Comparison of ENCODE assay signal across 10 mouse cellular contexts in the genomic region with DNA sequence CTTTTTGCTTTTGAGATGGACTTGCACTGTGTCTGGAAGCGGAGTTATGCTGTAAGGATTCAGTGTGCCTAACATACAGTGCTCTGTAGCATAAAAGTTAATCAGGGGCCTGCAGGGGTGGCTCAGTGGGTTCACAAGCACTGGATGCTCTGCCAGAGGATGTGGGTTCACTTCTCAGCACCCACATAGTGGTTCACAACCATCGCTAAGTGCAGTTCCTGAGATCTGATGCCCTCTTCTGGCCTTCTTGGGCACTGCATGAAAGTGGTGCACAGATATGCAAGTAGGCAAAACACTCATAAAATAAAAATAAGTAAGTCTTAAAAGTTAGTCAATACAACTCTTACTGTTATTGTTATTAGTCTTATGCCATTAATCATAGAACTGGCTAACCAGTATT. TPM values are rescaled to one million over a fixed set of nuclear protein-coding genes. Genes with fewer than 3 reads are reported as not detected.
DNase-seq lines count a peak whose midpoint lies in the region; ATAC-seq and TF ChIP-seq lines count a peak whose summit lies in the region.
"Had no signal": no experiment of that assay in that cellular context is flagged by ENCODE, and none has a peak within 500 bp of the region (broad histone marks: within the 10 kb centered on the region; RNA-seq: fewer than 3 reads in every experiment).

No protein-coding gene starts in this region.

- peak; percentile 66 for TF ChIP-seq CTCF in liver, postnatal 0 days (IDR thresholded peaks at IDR 0.05; ENCODE audit: low read depth)

- H3K4me2 ChIP-seq in forebrain, embryonic 13.5 days, result no peak overlapping the region
- H3K4me2 ChIP-seq in midbrain, embryonic 16.5 days (ENCODE audit: low read length), result no peak overlapping the region
- no peak overlapping the region for H3K4me2 ChIP-seq in liver, postnatal 0 days (ENCODE audit: low read depth, low read length)
- H3K4me2 ChIP-seq in heart, embryonic 11.5 days, result no peak overlapping the region
- H3K4me2 ChIP-seq: hindbrain, embryonic 15.5 days; neural tube, embryonic 12.5 days had no signal

- H3K9ac ChIP-seq in forebrain, embryonic 13.5 days, result no peak overlapping the region
- H3K9ac ChIP-seq in midbrain, embryonic 16.5 days (ENCODE audit: low read depth, low read length), result no peak overlapping the region
- no peak overlapping the region for H3K9ac ChIP-seq in liver, postnatal 0 days (replicated peaks)
- no peak overlapping the region for H3K9ac ChIP-seq in heart, embryonic 11.5 days (ENCODE audit: low read depth, low read length)
- H3K9ac ChIP-seq: hindbrain, embryonic 15.5 days; neural tube, embryonic 12.5 days had no signal

- no peak overlapping the region for H3K4me3 ChIP-seq in forebrain, embryonic 10.5 days
- no peak overlapping the region for H3K4me3 ChIP-seq in forebrain, embryonic 13.5 days
- no peak overlapping the region for H3K4me3 ChIP-seq in midbrain, embryonic 10.5 days
- H3K4me3 ChIP-seq in midbrain, embryonic 16.5 days (ENCODE audit: low read depth, low read length), result no peak overlapping the region
- H3K4me3 ChIP-seq in liver, postnatal 0 days (ENCODE audit: low read depth, low read length), result no peak overlapping the region
- no peak overlapping the region for H3K4me3 ChIP-seq in heart, embryonic 11.5 days (ENCODE audit: low read depth, low read length)
- H3K4me3 ChIP-seq: hindbrain, embryonic 15.5 days; neural tube, embryonic 12.5 days had no signal

- peaks cover 94% of the 10 kb centered on the region for H3K36me3 ChIP-seq in forebrain, embryonic 10.5 days (replicated peaks)
- peaks cover 84% of the 10 kb centered on the region for H3K36me3 ChIP-seq in forebrain, embryonic 13.5 days (ENCODE audit: poor library complexity, severe bottlenecking)
- peaks cover 91% of the 10 kb centered on the region for H3K36me3 ChIP-seq in midbrain, embryonic 10.5 days
- peaks cover 39% of the 10 kb centered on the region for H3K36me3 ChIP-seq in midbrain, embryonic 16.5 days (ENCODE audit: control insufficient read depth, insufficient read depth, low read length)
- peaks cover 31% of the 10 kb centered on the region for H3K36me3 ChIP-seq in liver, postnatal 0 days (replicated peaks; ENCODE audit: insufficient read depth, low read length)
- peaks cover 29% of the 10 kb centered on the region for H3K36me3 ChIP-seq in heart, embryonic 11.5 days (ENCODE audit: control insufficient read depth, insufficient read depth, low read length)

- H3K9me3 ChIP-seq in forebrain, embryonic 10.5 days, result no peaks in the 10 kb centered on the region
- H3K9me3 ChIP-seq in forebrain, embryonic 13.5 days (replicated peaks), result no peaks in the 10 kb centered on the region
- H3K9me3 ChIP-seq in midbrain, embryonic 10.5 days (replicated peaks), result no peaks in the 10 kb centered on the region
- no peaks in the 10 kb centered on the region for H3K9me3 ChIP-seq in midbrain, embryonic 16.5 days (replicated peaks; ENCODE audit: control insufficient read depth, low read length, poor library complexity, severe bottlenecking)
- no peaks in the 10 kb centered on the region for H3K9me3 ChIP-seq in liver, postnatal 0 days (ENCODE audit: low read length)
- no peaks in the 10 kb centered on the region for H3K9me3 ChIP-seq in heart, embryonic 11.5 days (replicated peaks; ENCODE audit: control insufficient read depth, low read length)
- H3K9me3 ChIP-seq: hindbrain, embryonic 15.5 days; neural tube, embryonic 12.5 days had no signal

- no peaks in the 10 kb centered on the region for H3K4me1 ChIP-seq in forebrain, embryonic 10.5 days
- H3K4me1 ChIP-seq in forebrain, embryonic 13.5 days, result no peaks in the 10 kb centered on the region
- no peaks in the 10 kb centered on the region for H3K4me1 ChIP-seq in midbrain, embryonic 10.5 days
- H3K4me1 ChIP-seq in midbrain, embryonic 16.5 days (ENCODE audit: control insufficient read depth, insufficient read depth, low read length), result no peaks in the 10 kb centered on the region
- no peaks in the 10 kb centered on the region for H3K4me1 ChIP-seq in liver, postnatal 0 days (ENCODE audit: insufficient read depth)
- no peaks in the 10 kb centered on the region for H3K4me1 ChIP-seq in heart, embryonic 11.5 days (ENCODE audit: control insufficient read depth, insufficient read depth, low read length)
- H3K4me1 ChIP-seq: neural tube, embryonic 12.5 days had no signal

- no peak for TF ChIP-seq EP300 in liver, postnatal 0 days (IDR thresholded peaks at IDR 0.05; ENCODE audit: low read depth)

- 71% methylated on average over 2 of the region's 2 CpGs for WGBS in forebrain, embryonic 10.5 days
- WGBS in forebrain, embryonic 13.5 days, result 73% methylated on average over 2 of the region's 2 CpGs
- 70% methylated on average over 2 of the region's 2 CpGs for WGBS in midbrain, embryonic 10.5 days
- 70% methylated on average over 2 of the region's 2 CpGs for WGBS in midbrain, embryonic 16.5 days
- WGBS in liver, postnatal 0 days (ENCODE audit: insufficient replicate concordance), result 68% methylated on average over 2 of the region's 2 CpGs
- WGBS in heart, embryonic 11.5 days (ENCODE audit: insufficient replicate concordance), result 69% methylated on average over 2 of the region's 2 CpGs

- peak; percentile 40 for DNase-seq in forebrain, embryonic 10.5 days (ENCODE audit: extremely low spot score, low spot score)
- DNase-seq in midbrain, embryonic 10.5 days (ENCODE audit: low spot score), result peak; percentile 29
- DNase-seq in brain, adult 2 months (ENCODE audit: low read depth, low spot score), result peak; percentile 43
- DNase-seq in liver, postnatal 0 days, result peak; percentile 49
- DNase-seq in thymus, adult 18-20 months, result peak; percentile 24 to 42

- H3K27ac ChIP-seq in forebrain, embryonic 10.5 days, result no peak overlapping the region
- no peak overlapping the region for H3K27ac ChIP-seq in forebrain, embryonic 13.5 days
- no peak overlapping the region for H3K27ac ChIP-seq in midbrain, embryonic 10.5 days (replicated peaks)
- H3K27ac ChIP-seq in midbrain, embryonic 16.5 days (ENCODE audit: low read length), result no peak overlapping the region
- no peak overlapping the region for H3K27ac ChIP-seq in liver, postnatal 0 days (ENCODE audit: low read depth)
- H3K27ac ChIP-seq in heart, embryonic 11.5 days (ENCODE audit: low read depth, low read length), result no peak overlapping the region
- H3K27ac ChIP-seq: hindbrain, embryonic 15.5 days; neural tube, embryonic 12.5 days had no signal

- H3K27me3 ChIP-seq in forebrain, embryonic 10.5 days (ENCODE audit: poor library complexity, severe bottlenecking), result no peaks in the 10 kb centered on the region
- no peaks in the 10 kb centered on the region for H3K27me3 ChIP-seq in forebrain, embryonic 13.5 days
- no peaks in the 10 kb centered on the region for H3K27me3 ChIP-seq in midbrain, embryonic 10.5 days (ENCODE audit: low read depth, poor library complexity, severe bottlenecking)
- no peaks in the 10 kb centered on the region for H3K27me3 ChIP-seq in midbrain, embryonic 16.5 days (ENCODE audit: control insufficient read depth, insufficient read depth, low read depth, low read length)
- no peaks in the 10 kb centered on the region for H3K27me3 ChIP-seq in liver, postnatal 0 days (ENCODE audit: insufficient read depth, low read length)
- H3K27me3 ChIP-seq in heart, embryonic 11.5 days (ENCODE audit: control insufficient read depth, insufficient read depth, low read length), result no peaks in the 10 kb centered on the region
- H3K27me3 ChIP-seq: hindbrain, embryonic 15.5 days; neural tube, embryonic 12.5 days had no signal

- no peak for ATAC-seq in forebrain, embryonic 13.5 days
- ATAC-seq in midbrain, embryonic 16.5 days, result no peak
- ATAC-seq in liver, postnatal 0 days, result no peak
- ATAC-seq in heart, embryonic 11.5 days (replicated peaks; ENCODE audit: insufficient number of reproducible peaks, low FRiP score, low TSS enrichment), result no peak

RNA-seq across cellular contexts. Expression of a gene that starts 6.8 kb away (rescaled TPM):
- 23.2 and 24.7 TPM in 2 replicates for polyA plus RNA-seq in forebrain, embryonic 10.5 days (2016; fragmentation: Nextera tagmentation; extraction: Ambion mirVana)
- 44.2 and 47.1 TPM in 2 replicates for polyA plus RNA-seq in forebrain, embryonic 13.5 days (2015; fragmentation: Nextera tagmentation; extraction: Ambion mirVana)
- polyA plus RNA-seq in midbrain, embryonic 10.5 days (2016; fragmentation: Nextera tagmentation; extraction: Ambion mirVana), result 29.6 and 30.1 TPM in 2 replicates
- polyA plus RNA-seq in midbrain, embryonic 16.5 days (2015; fragmentation: Nextera tagmentation; extraction: Ambion mirVana), result 46.7 and 56.0 TPM in 2 replicates
- polyA plus RNA-seq in liver, postnatal 0 days (2015; fragmentation: Nextera tagmentation; extraction: Ambion mirVana), result 34.6 and 36.2 TPM in 2 replicates
- polyA plus RNA-seq in heart, embryonic 11.5 days (2014; fragmentation: Nextera tagmentation; extraction: Ambion mirVana), result 22.2 and 22.9 TPM in 2 replicates

RNA-seq across cellular contexts. Expression of a gene that starts 7.3 kb away (rescaled TPM):
- polyA plus RNA-seq in forebrain, embryonic 10.5 days (2016; fragmentation: Nextera tagmentation; extraction: Ambion mirVana), result 35.0 and 36.9 TPM in 2 replicates
- polyA plus RNA-seq in forebrain, embryonic 13.5 days (2015; fragmentation: Nextera tagmentation; extraction: Ambion mirVana), result 33.5 and 38.4 TPM in 2 replicates
- polyA plus RNA-seq in midbrain, embryonic 10.5 days (2016; fragmentation: Nextera tagmentation; extraction: Ambion mirVana), result 37.9 and 38.1 TPM in 2 replicates
- polyA plus RNA-seq in midbrain, embryonic 16.5 days (2015; fragmentation: Nextera tagmentation; extraction: Ambion mirVana), result 57.2 and 61.5 TPM in 2 replicates
- 7.5 and 8.6 TPM in 2 replicates for polyA plus RNA-seq in liver, postnatal 0 days (2015; fragmentation: Nextera tagmentation; extraction: Ambion mirVana)
- polyA plus RNA-seq in heart, embryonic 11.5 days (2014; fragmentation: Nextera tagmentation; extraction: Ambion mirVana), result 34.2 and 37.3 TPM in 2 replicates

RNA-seq across cellular contexts. Expression of a gene that starts 14.1 kb away (rescaled TPM):
- polyA plus RNA-seq in forebrain, embryonic 10.5 days (2016; fragmentation: Nextera tagmentation; extraction: Ambion mirVana), result 12.2 and 14.5 TPM in 2 replicates
- polyA plus RNA-seq in forebrain, embryonic 13.5 days (2015; fragmentation: Nextera tagmentation; extraction: Ambion mirVana), result 10.9 and 12.3 TPM in 2 replicates
- 12.1 and 12.8 TPM in 2 replicates for polyA plus RNA-seq in midbrain, embryonic 10.5 days (2016; fragmentation: Nextera tagmentation; extraction: Ambion mirVana)
- polyA plus RNA-seq in midbrain, embryonic 16.5 days (2015; fragmentation: Nextera tagmentation; extraction: Ambion mirVana), result 10.7 and 11.7 TPM in 2 replicates
- 4.9 and 6.6 TPM in 2 replicates for polyA plus RNA-seq in liver, postnatal 0 days (2015; fragmentation: Nextera tagmentation; extraction: Ambion mirVana)
- polyA plus RNA-seq in heart, embryonic 11.5 days (2014; fragmentation: Nextera tagmentation; extraction: Ambion mirVana), result 9.8 and 9.9 TPM in 2 replicates

RNA-seq across cellular contexts. Expression of a gene that starts 30.0 kb away (rescaled TPM):
- 0.69 and 1.1 TPM in 2 replicates for polyA plus RNA-seq in forebrain, embryonic 10.5 days (2016; fragmentation: Nextera tagmentation; extraction: Ambion mirVana)
- polyA plus RNA-seq in forebrain, embryonic 13.5 days (2015; fragmentation: Nextera tagmentation; extraction: Ambion mirVana), result not detected in 2 replicates
- 0.33 and 0.60 TPM in 2 replicates for polyA plus RNA-seq in midbrain, embryonic 10.5 days (2016; fragmentation: Nextera tagmentation; extraction: Ambion mirVana)
- 0.84 and 0.91 TPM in 2 replicates for polyA plus RNA-seq in midbrain, embryonic 16.5 days (2015; fragmentation: Nextera tagmentation; extraction: Ambion mirVana)
- 0.86 and 1.2 TPM in 2 replicates for polyA plus RNA-seq in liver, postnatal 0 days (2015; fragmentation: Nextera tagmentation; extraction: Ambion mirVana)
- 319 and 338 TPM in 2 replicates for polyA plus RNA-seq in heart, embryonic 11.5 days (2014; fragmentation: Nextera tagmentation; extraction: Ambion mirVana)

RNA-seq across cellular contexts. Expression of a gene that starts 31.0 kb away (rescaled TPM):
- 3.2 and 5.7 TPM in 2 replicates for polyA plus RNA-seq in forebrain, embryonic 10.5 days (2016; fragmentation: Nextera tagmentation; extraction: Ambion mirVana)
- polyA plus RNA-seq in forebrain, embryonic 13.5 days (2015; fragmentation: Nextera tagmentation; extraction: Ambion mirVana), result 4.7 and 6.5 TPM in 2 replicates
- polyA plus RNA-seq in midbrain, embryonic 10.5 days (2016; fragmentation: Nextera tagmentation; extraction: Ambion mirVana), result 3.6 and 5.9 TPM in 2 replicates
- 8.1 and 9.1 TPM in 2 replicates for polyA plus RNA-seq in midbrain, embryonic 16.5 days (2015; fragmentation: Nextera tagmentation; extraction: Ambion mirVana)
- 9.1 and 14.2 TPM in 2 replicates for polyA plus RNA-seq in liver, postnatal 0 days (2015; fragmentation: Nextera tagmentation; extraction: Ambion mirVana)
- 841 and 878 TPM in 2 replicates for polyA plus RNA-seq in heart, embryonic 11.5 days (2014; fragmentation: Nextera tagmentation; extraction: Ambion mirVana)
